Mouse (Mus musculus) forebrain, postnatal 0 days (tissue): Measurements from ENCODE around the gene Atp2a2. TPM values are rescaled to one million over a fixed set of nuclear protein-coding genes. Genes with fewer than 3 reads are reported as not detected.

Source experiments
- ATAC-seq: fragments of 200-750 bp; cut with Nextera tagmentation; 2 replicates; pipeline ENCODE4 v1.8.0; 2017; ENCODE audit warnings: mild to moderate bottlenecking, moderate library complexity
- DNase-seq: peaks from one replicate; pipeline ENCODE4 v3.0.0-alpha.2; 2015
- H3K27ac ChIP-seq: fragments of 300-500 bp; sonication (generic); 2 replicates; pipeline ENCODE4 v1.5.1; 2014; ENCODE audit warnings: low read depth, mild to moderate bottlenecking, antibody characterized with exemption, low read length, moderate library complexity, mixed read lengths
- H3K27me3 ChIP-seq: fragments of 300-500 bp; sonication (generic); 2 replicates; pipeline ENCODE4 v1.6.1; 2014; ENCODE audit warnings: mild to moderate bottlenecking, low read length, mixed read lengths; ENCODE audit not compliant: insufficient read depth
- H3K36me3 ChIP-seq: fragments of 300-500 bp; sonication (generic); 2 replicates; pipeline ENCODE4 v1.6.1; 2014; ENCODE audit warnings: mild to moderate bottlenecking, moderate library complexity; ENCODE audit not compliant: insufficient read depth
- H3K4me1 ChIP-seq: fragments of 300-500 bp; sonication (generic); 2 replicates; pipeline ENCODE4 v1.6.1; 2014; ENCODE audit warnings: antibody characterized with exemption; ENCODE audit not compliant: insufficient read depth
- H3K4me2 ChIP-seq: fragments of 300-500 bp; sonication (generic); 2 replicates; pipeline ENCODE4 v1.6.1; 2014; ENCODE audit warnings: low read depth, mild to moderate bottlenecking, moderate library complexity
- H3K4me3 ChIP-seq: fragments of 300-500 bp; sonication (generic); 2 replicates; pipeline ENCODE4 v1.5.1; 2014; ENCODE audit warnings: low read depth, low read length, mixed read lengths
- H3K9ac ChIP-seq: fragments of 300-500 bp; sonication (generic); 2 replicates; pipeline ENCODE4 v1.6.1; 2014; ENCODE audit warnings: mild to moderate bottlenecking
- H3K9me3 ChIP-seq: fragments of 300-500 bp; sonication (generic); 2 replicates; pipeline ENCODE4 v1.6.1; 2016; ENCODE audit warnings: low read length
- CTCF ChIP-seq: sonication (generic); IDR thresholded peaks from 2 replicates; pipeline ENCODE4 v1.5.1; 2016; ENCODE audit warnings: antibody characterized with exemption, control low read depth, low read depth
- WGBS: fragments of 180-500 bp; shearing (Covaris S2); extraction: QIAGEN DNeasy Blood & Tissue Kit; methylation state at CpG from one replicate; pipeline ENCODE4 v1.1.7; 2014; 5-methylcytosine and 5-hydroxymethylcytosine counted together
- polyA plus RNA-seq: library from polyadenylated mRNA; unstranded; fragments of >200 nt; fragmentation: Nextera tagmentation; extraction: Ambion mirVana; gene quantifications from 2 replicates; pipeline ENCODE4 v1.2.1, GENCODE M21; 2015
- total RNA-seq: library from RNA; depleted of rRNA; stranded (reverse); fragments of >200 nt; gene quantifications from 2 replicates; pipeline ENCODE4 v1.2.3, GENCODE M21; 2014

The Atp2a2 gene
- total and polyA plus RNA-seq, 2 experiments from 2014 or later: 37.2 to 178 TPM

- peaks cover 10% of the 10 kb centered on the region; the same call in 1 of the 2 replicates for H3K4me1 ChIP-seq
- WGBS: 83% methylated on average over 3 of the region's 3 CpGs
- H3K27me3 ChIP-seq: no peaks in the 10 kb centered on the region
- H3K9ac ChIP-seq: no peak overlapping the region
- no peak for DNase-seq
- TF ChIP-seq CTCF: peak; percentile 44
- ATAC-seq: no peak
- H3K4me2 ChIP-seq: no peak overlapping the region
- H3K27ac ChIP-seq: no peak overlapping the region
- no peaks in the 10 kb centered on the region for H3K36me3 ChIP-seq
- no peaks in the 10 kb centered on the region for H3K9me3 ChIP-seq
- no peak overlapping the region for H3K4me3 ChIP-seq
These were observed 4.4 kb upstream of the Atp2a2 start for GRCm38 (mm10) chr5:122506462-122506861.

- no peak overlapping the region for H3K27ac ChIP-seq
- H3K4me1 ChIP-seq: peaks cover 10% of the 10 kb centered on the region; the same call in 1 of the 2 replicates
- WGBS: 80% methylated on average over 5 of the region's 5 CpGs
- DNase-seq (no peak), ATAC-seq (no peak)
- no peak for TF ChIP-seq CTCF
- H3K9me3 ChIP-seq: no peaks in the 10 kb centered on the region
- H3K27me3 ChIP-seq: no peaks in the 10 kb centered on the region
- H3K4me3 ChIP-seq: no peak overlapping the region
- no peaks in the 10 kb centered on the region for H3K36me3 ChIP-seq
- no peak overlapping the region for H3K9ac ChIP-seq
- H3K4me2 ChIP-seq: no peak overlapping the region
These were observed 3.5 kb upstream of the Atp2a2 start for GRCm38 (mm10) chr5:122505554-122505953.

GRCm38 (mm10) chr5:122503760-122504119 lies 1.7 kb upstream of the Atp2a2 start:
- no peak for TF ChIP-seq CTCF
- ATAC-seq (no peak), DNase-seq (no peak)
- peak overlapping the region; percentile 99; the same call in 1 of the 2 replicates for H3K9ac ChIP-seq
- 40% methylated on average over 4 of the region's 4 CpGs for WGBS
- H3K27ac ChIP-seq: peak overlapping the region; percentile 99
- H3K4me1 ChIP-seq: peaks cover 16% of the 10 kb centered on the region
- no peaks in the 10 kb centered on the region for H3K36me3 ChIP-seq
- 0 out of 2 replicates have a peak overlapping the region, but pooled peaks have one; percentile 76 for H3K4me2 ChIP-seq
- H3K27me3 ChIP-seq: no peaks in the 10 kb centered on the region
- H3K4me3 ChIP-seq: no peak overlapping the region
- H3K9me3 ChIP-seq: no peaks in the 10 kb centered on the region

- 17% methylated on average over 15 of the region's 15 CpGs for WGBS
- H3K36me3 ChIP-seq: no peaks in the 10 kb centered on the region
These were observed 1.2 kb upstream of the Atp2a2 start for GRCm38 (mm10) chr5:122503015-122503759.

GRCm38 (mm10) chr5:122501101-122502076 lies 636 bp downstream of the Atp2a2 start:
- DNase-seq (peak; percentile 53), ATAC-seq (peak; percentile 7)
- peak overlapping the region; percentile 76 for H3K4me2 ChIP-seq
- H3K9me3 ChIP-seq: no peaks in the 10 kb centered on the region
- peak overlapping the region; percentile 92 for H3K4me3 ChIP-seq
- WGBS: 5% methylated on average over 104 of the region's 113 CpGs
- peak overlapping the region; percentile 99 for H3K27ac ChIP-seq
- H3K4me1 ChIP-seq: peaks cover 26% of the 10 kb centered on the region
- H3K27me3 ChIP-seq: no peaks in the 10 kb centered on the region
- no peaks in the 10 kb centered on the region for H3K36me3 ChIP-seq
- no peak for TF ChIP-seq CTCF
- H3K9ac ChIP-seq: peak overlapping the region; percentile 99

More at GRCm38 (mm10) chr5:122503015-122503759, 1.2 kb upstream of the Atp2a2 start:
- TF ChIP-seq CTCF: no peak
- Histone ChIP-seq H3K4me2 (peak overlapping the region; percentile 76), H3K9me3 (no peaks in the 10 kb centered on the region), H3K4me3 (peak overlapping the region; percentile 92), H3K27ac (peak overlapping the region; percentile 99), H3K4me1 (peaks cover 19% of the 10 kb centered on the region), H3K27me3 (no peaks in the 10 kb centered on the region), H3K9ac (peak overlapping the region; percentile 99)
- ATAC-seq: peak; percentile 12
- DNase-seq: peak; percentile 49

GRCm38 (mm10) chr5:122500563-122500962 lies 1.5 kb downstream of the Atp2a2 start:
- peak overlapping the region; percentile 99; the same call in 1 of the 2 replicates for H3K27ac ChIP-seq
- no peak for ATAC-seq
- H3K4me1 ChIP-seq: peaks cover 26% of the 10 kb centered on the region
- peaks cover 8% of the 10 kb centered on the region for H3K36me3 ChIP-seq
- H3K27me3 ChIP-seq: no peaks in the 10 kb centered on the region
- H3K4me2 ChIP-seq: peak overlapping the region; percentile 76
- peak overlapping the region; percentile 99 for H3K9ac ChIP-seq
- peak overlapping the region; percentile 92 for H3K4me3 ChIP-seq
- H3K9me3 ChIP-seq: no peaks in the 10 kb centered on the region
- 31% methylated on average over 5 of the region's 5 CpGs for WGBS
- TF ChIP-seq CTCF: no peak
- no peak for DNase-seq

GRCm38 (mm10) chr5:122500141-122500540 lies 1.9 kb downstream of the Atp2a2 start:
- Histone ChIP-seq H3K4me3 (peak overlapping the region; percentile 92), H3K4me2 (peak overlapping the region; percentile 76), H3K27ac (no peak overlapping the region), H3K9ac (peak overlapping the region; percentile 99; the same call in 1 of the 2 replicates), H3K27me3 (no peaks in the 10 kb centered on the region), H3K9me3 (no peaks in the 10 kb centered on the region), H3K36me3 (peaks cover 8% of the 10 kb centered on the region), H3K4me1 (peaks cover 26% of the 10 kb centered on the region)
- TF ChIP-seq CTCF: no peak
- DNase-seq (no peak), ATAC-seq (no peak)
- 45% methylated on average over 4 of the region's 4 CpGs for whole genome bisulfite sequencing
